Mouse (Mus musculus) urinary bladder, postnatal 14 days (tissue): ENCODE measurements around the gene Slc22a12.
A peak's percentile ranks its signal among the peaks of the same experiment; 100 is the strongest.

Experiments used
- DNase-seq: peaks from one replicate; pipeline ENCODE4 v3.0.0; 2021; ENCODE audit warnings: low spot score

The Slc22a12 gene

DNA sequence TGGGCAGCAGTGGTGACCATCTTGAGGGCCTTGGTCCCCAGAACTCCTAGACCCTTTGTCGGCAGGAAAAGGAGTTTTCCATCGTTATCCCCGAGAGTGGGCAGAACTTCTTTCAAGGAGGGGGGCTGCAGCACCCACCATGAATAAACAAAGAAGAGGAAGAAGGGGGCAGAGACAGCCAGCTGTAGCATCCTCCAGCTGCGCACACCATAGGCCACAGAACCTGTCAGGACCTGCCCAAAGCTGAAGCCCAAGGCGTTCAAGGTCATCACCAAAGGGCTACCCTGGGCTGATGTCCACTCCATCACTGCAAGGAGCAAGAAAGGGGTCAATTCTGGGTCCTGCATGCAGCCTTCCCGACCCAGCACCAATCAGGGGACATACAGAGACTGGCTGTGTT lies 2.6 kb downstream of the Slc22a12 start:
- no peak for DNase-seq

- DNase-seq = no peak
Observed at GRCm38 (mm10) chr19:6539592-6539991, 3.2 kb downstream of the Slc22a12 start.

- no peak for DNase-seq
Observed at GRCm38 (mm10) chr19:6538546-6538945, 4.3 kb downstream of the Slc22a12 start.

GRCm38 (mm10) chr19:6537526-6537925 lies 5.3 kb downstream of the Slc22a12 start:
- no peak for DNase-seq

GRCm38 (mm10) chr19:6536696-6537095 lies 6.1 kb downstream of the Slc22a12 start:
- DNase-seq = no peak

DNA sequence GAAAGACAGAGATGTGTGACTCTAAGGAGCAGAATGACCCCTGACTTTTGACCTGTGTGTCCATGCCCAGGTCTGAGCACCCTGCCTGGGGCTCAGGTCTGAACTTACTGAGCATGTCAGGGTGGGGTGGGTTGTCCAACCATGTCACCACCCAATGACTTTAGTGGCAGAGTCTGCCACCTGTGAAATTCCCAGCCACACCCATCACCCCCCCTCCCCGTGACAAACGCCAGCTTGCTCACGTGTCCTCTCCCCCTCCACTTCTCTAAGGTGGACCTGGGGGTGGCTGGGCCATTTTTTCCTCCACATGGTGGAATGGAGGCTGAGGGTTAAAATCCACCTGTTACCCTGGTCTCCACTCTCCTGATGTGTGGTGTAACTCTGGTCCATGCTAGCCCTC lies 6.6 kb downstream of the Slc22a12 start:
- no peak for DNase-seq

DNA sequence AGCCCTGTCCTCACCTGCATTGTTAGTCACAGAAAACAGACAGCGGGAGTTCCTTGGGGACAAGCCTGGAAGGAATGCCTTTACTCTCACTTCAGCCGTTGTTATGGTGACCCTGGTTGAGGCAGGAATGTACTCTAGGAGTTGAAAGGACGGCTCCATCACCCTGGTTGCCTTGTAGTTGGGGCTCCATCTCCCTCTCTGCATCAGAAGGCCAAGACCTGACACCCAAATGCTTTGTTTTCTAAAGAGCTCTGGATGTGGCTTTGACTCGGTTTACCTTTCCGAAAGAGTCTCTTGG lies 8.8 kb downstream of the Slc22a12 start:
- no peak for DNase-seq

- no peak for DNase-seq
Observed at GRCm38 (mm10) chr19:6533290-6534117, 9.3 kb downstream of the Slc22a12 start.

DNA sequence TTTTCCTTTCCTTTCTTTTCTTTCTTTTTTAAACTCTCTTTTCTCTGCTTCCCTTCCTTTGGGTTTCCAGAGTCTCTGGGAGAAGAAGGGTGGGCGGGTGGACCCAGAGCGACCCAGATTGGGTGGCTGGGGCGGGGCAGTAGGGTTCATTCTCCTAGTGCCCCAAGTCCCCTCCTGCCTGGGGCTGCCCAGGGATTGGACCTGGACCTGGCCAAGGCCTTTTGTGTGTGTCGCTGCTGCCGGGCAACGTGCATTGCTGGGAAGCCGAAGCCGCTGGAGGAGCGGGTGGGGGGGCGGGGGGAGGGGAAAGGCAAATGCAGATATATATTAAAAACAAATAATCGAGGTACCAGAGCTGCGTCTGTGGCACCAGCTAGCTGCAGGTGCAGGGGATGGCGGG lies 10.2 kb downstream of the Slc22a12 start:
- no peak for DNase-seq

GRCm38 (mm10) chr19:6531832-6532471 lies 10.9 kb downstream of the Slc22a12 start:
- DNase-seq = peak; percentile 20

DNA sequence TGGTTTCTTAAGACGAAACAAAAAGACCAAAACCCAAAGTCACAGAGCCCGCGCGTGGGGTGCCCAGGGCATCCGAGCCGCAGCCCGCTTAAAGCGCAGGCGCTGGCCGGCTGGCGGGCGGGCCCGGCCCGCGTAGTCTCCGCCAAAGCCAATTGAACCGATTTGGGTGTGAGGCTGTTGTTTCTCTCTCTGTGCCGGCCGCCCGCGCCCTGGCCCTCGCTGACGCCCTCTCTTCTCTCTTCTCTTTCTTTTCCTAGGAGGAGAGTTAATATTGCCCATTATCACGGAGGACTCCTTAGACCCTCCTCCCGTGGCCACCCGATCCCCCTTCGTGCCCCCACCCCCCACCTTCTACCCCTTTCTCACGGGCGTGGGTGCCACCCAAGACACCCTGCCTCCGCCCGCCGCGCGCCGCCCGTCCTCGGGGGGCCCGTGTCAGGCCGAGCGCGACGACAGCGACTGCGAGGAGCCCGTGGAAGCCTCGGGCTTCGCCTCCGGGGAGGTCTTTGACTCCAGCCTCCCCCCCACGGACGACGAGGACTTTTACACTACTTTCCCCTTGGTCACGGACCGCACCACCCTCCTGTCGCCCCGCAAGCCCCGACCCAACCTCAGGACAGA lies 11.7 kb downstream of the Slc22a12 start:
- DNase-seq = peak; percentile 34

GRCm38 (mm10) chr19:6530359-6530758 lies 12.5 kb downstream of the Slc22a12 start:
- no peak for DNase-seq

- no peak for DNase-seq
Observed at GRCm38 (mm10) chr19:6529265-6529985, 13.4 kb downstream of the Slc22a12 start.

- DNase-seq = no peak
Observed at GRCm38 (mm10) chr19:6527839-6528531, 14.8 kb downstream of the Slc22a12 start.

DNA sequence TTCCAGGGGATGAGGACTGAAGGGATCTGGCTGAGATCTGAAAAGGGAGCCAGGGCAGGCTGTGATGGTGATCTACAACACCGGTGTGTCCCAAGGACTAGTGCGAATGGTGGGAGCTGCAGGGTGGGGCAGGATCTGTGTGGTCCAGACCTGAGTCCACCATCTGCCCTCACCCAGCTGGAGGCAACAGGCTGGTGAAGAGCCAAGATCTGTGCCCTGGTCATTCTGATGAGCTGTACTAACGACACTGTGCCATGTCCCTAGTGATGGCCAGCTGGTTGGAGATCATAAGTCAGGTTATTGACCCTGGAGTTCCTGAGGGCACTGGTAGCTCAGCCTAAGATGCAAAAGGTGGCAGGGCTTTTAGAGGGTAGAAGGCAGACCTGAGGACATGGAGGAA lies 15.4 kb downstream of the Slc22a12 start:
- no peak for DNase-seq

- DNase-seq = no peak
Observed at GRCm38 (mm10) chr19:6526010-6526409, 16.8 kb downstream of the Slc22a12 start.

DNA sequence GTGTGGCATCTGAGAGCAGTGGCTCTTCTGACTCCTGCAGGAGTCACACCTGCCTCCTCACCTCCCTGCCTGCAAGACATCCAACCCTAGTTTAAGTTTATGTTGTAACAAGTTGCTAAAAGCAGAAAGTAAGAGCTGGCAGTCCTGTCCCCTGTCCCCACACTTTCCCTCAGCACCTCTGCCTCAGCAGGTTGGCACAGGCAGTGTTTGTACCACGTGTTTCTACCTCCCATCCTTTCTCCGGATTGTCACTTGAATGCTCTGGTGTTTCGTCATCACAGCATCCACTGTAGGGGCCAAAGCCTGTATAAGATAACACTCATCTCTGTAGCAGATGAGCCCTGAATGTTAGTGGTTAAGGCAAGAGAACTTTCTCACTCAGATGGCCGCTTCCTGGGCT lies 17.8 kb downstream of the Slc22a12 start:
- no peak for DNase-seq

- no peak for DNase-seq
Observed at GRCm38 (mm10) chr19:6522289-6522688, 20.5 kb downstream of the Slc22a12 start.

DNA sequence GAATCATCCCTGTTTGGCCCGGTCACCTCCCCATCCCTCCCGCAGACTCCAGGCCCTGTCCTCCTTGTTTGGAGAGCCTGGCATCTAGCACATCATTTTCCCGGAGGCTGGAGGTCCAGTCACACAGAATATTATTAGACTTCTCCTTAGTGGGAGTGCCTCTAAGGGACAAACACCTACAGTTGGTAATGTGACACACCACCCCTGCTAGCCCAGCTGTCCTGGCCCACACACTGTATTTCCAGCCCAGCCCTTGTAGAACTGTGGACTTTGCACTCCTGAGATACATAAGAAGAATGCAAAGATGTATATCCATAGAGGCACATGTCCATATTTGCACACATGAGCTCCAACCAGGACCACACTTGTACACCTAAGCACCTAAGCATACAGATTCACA lies 21.2 kb downstream of the Slc22a12 start:
- no peak for DNase-seq

DNA sequence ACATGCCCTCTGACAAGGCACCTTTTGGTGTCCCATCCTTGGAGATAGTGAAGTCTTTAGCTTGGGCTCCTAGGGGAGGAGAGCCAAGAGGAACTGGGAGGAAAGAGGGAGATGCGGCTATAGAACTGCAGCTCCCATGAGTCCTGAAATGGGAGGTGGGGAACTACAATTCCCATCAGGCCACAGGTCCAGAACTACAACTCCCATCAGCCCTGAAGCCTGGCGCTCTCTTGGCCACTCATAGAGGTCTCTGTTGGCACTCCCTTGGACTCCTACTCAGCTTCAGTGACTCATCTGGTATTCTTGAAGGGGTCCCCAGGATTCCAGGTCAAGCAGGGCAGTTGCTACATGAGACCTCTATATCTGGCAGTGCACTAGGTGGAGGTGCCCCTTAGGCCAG lies 23.3 kb downstream of the Slc22a12 start:
- DNase-seq = no peak

DNA sequence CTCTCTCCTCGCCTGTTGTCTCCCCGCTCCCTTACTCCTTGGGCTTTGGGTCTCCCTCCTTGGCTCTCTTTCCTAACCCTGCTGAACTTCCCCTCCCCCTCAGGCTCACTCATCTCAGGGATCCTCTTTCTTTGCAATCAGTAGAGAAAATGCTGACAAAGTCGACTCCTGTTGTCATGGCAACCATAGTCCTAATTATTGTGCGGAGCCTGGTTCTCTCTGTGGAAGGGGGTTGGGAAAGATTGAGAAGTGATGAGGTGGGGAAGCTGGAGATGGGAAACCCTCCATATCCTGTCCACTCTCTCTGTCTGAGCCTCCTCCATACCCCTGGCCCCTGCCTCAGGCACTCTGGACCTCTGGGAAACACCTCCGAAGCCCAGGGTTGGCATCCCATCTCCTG lies 24.2 kb downstream of the Slc22a12 start:
- no peak for DNase-seq

GRCm38 (mm10) chr19:6516153-6516552 lies 26.7 kb downstream of the Slc22a12 start:
- DNase-seq = no peak
